Mouse (Mus musculus) macrophage (primary cell): ENCODE data around the gene Srsf3. TPM values are rescaled to one million over a fixed set of nuclear protein-coding genes. Genes with fewer than 3 reads are reported as not detected.

Source experiments
- H3K27ac ChIP-seq: fragments of 350-480 bp; formaldehyde crosslinking; 2 replicates; pipeline ENCODE4 v1.9.0; 2021
- H3K36me3 ChIP-seq: fragments of 350-480 bp; formaldehyde crosslinking; 2 replicates; pipeline ENCODE4 v1.9.0; 2021; ENCODE audit errors: inconsistent target
- H3K4me3 ChIP-seq: fragments of 350-480 bp; formaldehyde crosslinking; 2 replicates; pipeline ENCODE4 v1.9.0; 2021; ENCODE audit errors: inconsistent target
- H3K79me2 ChIP-seq: fragments of 350-480 bp; formaldehyde crosslinking; 2 replicates; pipeline ENCODE4 v1.9.0; 2021; ENCODE audit errors: inconsistent target
- WGBS: methylation state at CpG from one replicate; pipeline ENCODE4 v1.1.7; 2026; ENCODE audit warnings: inconsistent platforms; ENCODE audit not compliant: missing documents; 5-methylcytosine and 5-hydroxymethylcytosine counted together
- polyA plus RNA-seq: library from polyadenylated mRNA; stranded (reverse); fragments of 250-400 nt; gene quantifications from 3 replicates; pipeline ENCODE4 v1.2.4, GENCODE M21; 2018; ENCODE audit warnings: inconsistent platforms

Gene Srsf3
- polyA plus RNA-seq, 1 experiment from 2014 or later = 60.3 TPM

GRCm38 (mm10) chr17:29046863-29047262, 14.4 kb downstream of the Srsf3 start:
- no peak overlapping the region for H3K4me3 ChIP-seq
- peaks cover 27% of the 10 kb centered on the region for H3K36me3 ChIP-seq
- WGBS = 93% methylated on average over 3 of the region's 3 CpGs
- no peak overlapping the region for H3K27ac ChIP-seq
- H3K79me2 ChIP-seq = peaks cover 17% of the 10 kb centered on the region; the same call in 1 of the 2 replicates

- Histone ChIP-seq H3K79me2 (peaks cover 6% of the 10 kb centered on the region; the same call in 1 of the 2 replicates), H3K36me3 (peaks cover 18% of the 10 kb centered on the region), H3K4me3 (no peak overlapping the region), H3K27ac (no peak overlapping the region)
- WGBS = 90% methylated on average over 3 of the region's 3 CpGs
Observed at GRCm38 (mm10) chr17:29047697-29048514, 15.5 kb downstream of the Srsf3 start.

- WGBS = 29% methylated on average over 13 of the region's 13 CpGs
- H3K79me2 ChIP-seq = no peaks in the 10 kb centered on the region
- no peak overlapping the region for H3K4me3 ChIP-seq
- H3K27ac ChIP-seq = no peak overlapping the region
- H3K36me3 ChIP-seq = peaks cover 8% of the 10 kb centered on the region; the same call in 1 of the 2 replicates
Observed at GRCm38 (mm10) chr17:29048748-29049507, 16.5 kb downstream of the Srsf3 start.

GRCm38 (mm10) chr17:29049508-29049889, 17.1 kb downstream of the Srsf3 start:
- 70% methylated on average over 5 of the region's 5 CpGs for WGBS
- Histone ChIP-seq H3K4me3 (no peak overlapping the region), H3K36me3 (peaks cover 2% of the 10 kb centered on the region; the same call in 1 of the 2 replicates), H3K27ac (no peak overlapping the region), H3K79me2 (no peaks in the 10 kb centered on the region)

- no peak overlapping the region for H3K27ac ChIP-seq
- WGBS = 98% methylated on average over 7 of the region's 7 CpGs
- H3K4me3 ChIP-seq = no peak overlapping the region
- no peaks in the 10 kb centered on the region for H3K79me2 ChIP-seq
- H3K36me3 ChIP-seq = no peaks in the 10 kb centered on the region
Observed at GRCm38 (mm10) chr17:29049923-29050322, 17.5 kb downstream of the Srsf3 start.

GRCm38 (mm10) chr17:29050791-29051190, 18.4 kb downstream of the Srsf3 start:
- Histone ChIP-seq H3K79me2 (no peaks in the 10 kb centered on the region), H3K4me3 (no peak overlapping the region), H3K36me3 (no peaks in the 10 kb centered on the region), H3K27ac (no peak overlapping the region)
- 42% methylated on average over 14 of the region's 14 CpGs for WGBS

GRCm38 (mm10) chr17:29053067-29053466, 20.6 kb downstream of the Srsf3 start:
- 90% methylated on average over 6 of the region's 6 CpGs for WGBS
- no peaks in the 10 kb centered on the region for H3K79me2 ChIP-seq
- H3K27ac ChIP-seq = no peak overlapping the region
- H3K36me3 ChIP-seq = no peaks in the 10 kb centered on the region
- no peak overlapping the region for H3K4me3 ChIP-seq

- no peaks in the 10 kb centered on the region for H3K36me3 ChIP-seq
- 17% methylated on average over 7 of the region's 7 CpGs for WGBS
- H3K79me2 ChIP-seq = no peaks in the 10 kb centered on the region
- H3K4me3 ChIP-seq = no peak overlapping the region
- H3K27ac ChIP-seq = peak overlapping the region; percentile 38
Observed at GRCm38 (mm10) chr17:29053841-29054240, 21.4 kb downstream of the Srsf3 start.

GRCm38 (mm10) chr17:29054429-29054828, 22.0 kb downstream of the Srsf3 start:
- no peaks in the 10 kb centered on the region for H3K79me2 ChIP-seq
- WGBS = 86% methylated on average over 6 of the region's 6 CpGs
- H3K36me3 ChIP-seq = no peaks in the 10 kb centered on the region
- H3K4me3 ChIP-seq = no peak overlapping the region
- peak overlapping the region; percentile 38 for H3K27ac ChIP-seq

GRCm38 (mm10) chr17:29055586-29055985, 23.2 kb downstream of the Srsf3 start:
- Histone ChIP-seq H3K79me2 (no peaks in the 10 kb centered on the region), H3K4me3 (no peak overlapping the region), H3K36me3 (no peaks in the 10 kb centered on the region), H3K27ac (no peak overlapping the region)
- WGBS = 80% methylated on average over 5 of the region's 5 CpGs

GRCm38 (mm10) chr17:29056207-29056606, 23.8 kb downstream of the Srsf3 start:
- Histone ChIP-seq H3K79me2 (no peaks in the 10 kb centered on the region), H3K4me3 (no peak overlapping the region), H3K27ac (no peak overlapping the region), H3K36me3 (no peaks in the 10 kb centered on the region)
- WGBS = 26% methylated on average over 7 of the region's 7 CpGs

- 17% methylated on average over 8 of the region's 8 CpGs for WGBS
- no peak overlapping the region for H3K4me3 ChIP-seq
- no peaks in the 10 kb centered on the region for H3K36me3 ChIP-seq
- no peak overlapping the region for H3K27ac ChIP-seq
- no peaks in the 10 kb centered on the region for H3K79me2 ChIP-seq
Observed at GRCm38 (mm10) chr17:29056699-29057151, 24.3 kb downstream of the Srsf3 start.

- Histone ChIP-seq H3K4me3 (no peak overlapping the region), H3K27ac (no peak overlapping the region), H3K79me2 (no peaks in the 10 kb centered on the region), H3K36me3 (no peaks in the 10 kb centered on the region)
- 89% methylated on average over 11 of the region's 11 CpGs for WGBS
Observed at GRCm38 (mm10) chr17:29057361-29057890, 25.0 kb downstream of the Srsf3 start.

- no peaks in the 10 kb centered on the region for H3K79me2 ChIP-seq
- WGBS = 49% methylated on average over 10 of the region's 10 CpGs
- no peak overlapping the region for H3K27ac ChIP-seq
- H3K4me3 ChIP-seq = no peak overlapping the region
- no peaks in the 10 kb centered on the region for H3K36me3 ChIP-seq
Observed at GRCm38 (mm10) chr17:29057961-29058360, 25.5 kb downstream of the Srsf3 start.

GRCm38 (mm10) chr17:29058487-29058886, 26.1 kb downstream of the Srsf3 start:
- H3K4me3 ChIP-seq = no peak overlapping the region
- no peak overlapping the region for H3K27ac ChIP-seq
- no peaks in the 10 kb centered on the region for H3K79me2 ChIP-seq
- WGBS = 57% methylated on average over 7 of the region's 8 CpGs
- no peaks in the 10 kb centered on the region for H3K36me3 ChIP-seq
